Mouse (Mus musculus) cerebellum, adult 2 months (tissue): ENCODE measurements at regions not wholly inside any gene's neighbourhood (a gene's known extent, or its start where the extent isn't known, plus 50 kb on each side); places are given as distances from the start of the nearest gene placed in this dataset.

Experiments used
- CTCF ChIP-seq: fragments of 200-500 bp; IDR thresholded peaks from 2 replicates; pipeline ENCODE4 v1.5.1; 2011; ENCODE audit warnings: low read depth, mild to moderate bottlenecking, control low read depth, low read length, moderate library complexity, borderline replicate concordance; ENCODE audit not compliant: insufficient read depth
- POLR2A ChIP-seq: fragments of 200-500 bp; IDR thresholded peaks from 2 replicates; pipeline ENCODE4 v1.6.1; 2011; ENCODE audit warnings: low read length, control low read depth, borderline replicate concordance; ENCODE audit not compliant: insufficient read depth

DNA sequence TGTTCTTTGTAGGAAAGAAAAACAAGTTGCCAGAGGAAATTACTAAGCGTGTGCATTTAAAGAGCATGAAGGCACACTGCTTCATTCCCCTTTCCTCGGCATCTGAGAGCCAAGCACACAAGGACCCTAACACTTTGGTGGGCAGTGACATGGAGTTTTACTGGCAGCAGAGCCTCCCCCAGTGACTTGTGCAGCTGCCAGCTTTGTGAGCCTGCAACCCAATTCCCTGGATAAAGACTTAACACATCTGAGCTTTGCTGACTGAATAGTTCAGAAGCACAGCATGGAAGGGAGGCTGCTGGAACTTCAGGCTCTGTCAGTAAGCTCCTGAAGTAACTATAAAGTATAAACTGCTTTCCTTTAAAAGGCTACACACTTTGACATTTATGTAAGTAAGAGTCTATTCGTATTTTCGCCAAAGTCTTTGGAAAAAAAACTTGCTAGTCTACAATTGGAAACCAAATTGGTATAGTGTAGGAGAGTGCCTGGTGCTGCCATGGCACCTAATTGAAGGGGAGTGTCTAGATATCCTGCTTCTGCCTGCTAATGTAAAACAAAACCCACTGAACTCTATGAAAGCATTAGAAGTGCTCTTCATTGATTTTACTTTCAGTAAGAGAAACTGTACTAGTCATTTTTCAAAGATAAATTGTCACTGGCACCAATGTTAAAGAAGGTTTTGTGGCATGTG, 236.8 kb upstream of the Ttc14 start:
- TF ChIP-seq POLR2A (no peak), CTCF (no peak)
